Mouse (Mus musculus) colon, adult 2 months (tissue): ENCODE data around the gene Cfap97d2. TPM values are rescaled to one million over a fixed set of nuclear protein-coding genes. Genes with fewer than 3 reads are reported as not detected.

Experiments used
- polyA plus RNA-seq: library from polyadenylated mRNA; depleted of rRNA; stranded (reverse); fragments of >200 nt; gene quantifications from 2 replicates; pipeline ENCODE4 v1.2.3, GENCODE M21; 2012; rRNA removed

Gene Cfap97d2
- polyA plus RNA-seq = not detected in 2 replicates

GRCm38 (mm10) chr8:13705668-13706067, at the start of gene Cfap97d2:
Gene Cfap97d2 (plus strand): TSS chr8:13705889.

GRCm38 (mm10) chr8:13677413-13677883, 28.2 kb upstream of the Cfap97d2 start, which contains the start of gene Rasa3:
Gene Rasa3 (minus strand): TSS chr8:13677603.

GRCm38 (mm10) chr8:13756982-13757804, 51.5 kb downstream of the Cfap97d2 start, which contains the start of gene Cdc16:
Gene Cdc16 (plus strand): TSS chr8:13757676.

GRCm38 (mm10) chr8:13785250-13785763, 79.6 kb downstream of the Cfap97d2 start, which contains the start of gene Upf3a:
Gene Upf3a (plus strand): TSS chr8:13785615.

Other genes with a start within 250 kb of the Cfap97d2 start
- 343 and 357 TPM in 2 replicates for gene Gas6, start 211.4 kb upstream of the Cfap97d2 start, polyA plus RNA-seq
- 0.21 TPM in 1 of 2 replicates, not detected in the other for gene 1700029H14Rik, start 143.4 kb upstream of the Cfap97d2 start, polyA plus RNA-seq
- 20.3 and 21.2 TPM in 2 replicates for gene Rasa3, start 28.3 kb upstream of the Cfap97d2 start, polyA plus RNA-seq
- 24.9 and 28.0 TPM in 2 replicates for gene Cdc16, start 51.8 kb downstream of the Cfap97d2 start, polyA plus RNA-seq
- 9.1 and 9.4 TPM in 2 replicates for gene Upf3a, start 79.7 kb downstream of the Cfap97d2 start, polyA plus RNA-seq
- not detected in 2 replicates for gene AF366264, start 132.5 kb downstream of the Cfap97d2 start, polyA plus RNA-seq
- gene Champ1, start 163.8 kb downstream of the Cfap97d2 start, polyA plus RNA-seq = 6.9 and 8.1 TPM in 2 replicates
- gene Coprs, start 184.4 kb downstream of the Cfap97d2 start, polyA plus RNA-seq = 16.4 and 16.8 TPM in 2 replicates